Mouse (Mus musculus) embryonic facial prominence, embryonic 14.5 days (tissue): ENCODE measurements around the gene Fggy. TPM values are rescaled to one million over a fixed set of nuclear protein-coding genes. Genes with fewer than 3 reads are reported as not detected.
A peak's percentile ranks its signal among the peaks of the same experiment; 100 is the strongest.

Source experiments
- ATAC-seq: fragments of 200-750 bp; cut with Nextera tagmentation; 2 replicates; pipeline ENCODE4 v1.8.0; 2017; ENCODE audit warnings: low read depth, moderate number of reproducible peaks, moderate TSS enrichment
- DNase-seq: peaks from one replicate; pipeline ENCODE4 v3.0.0-alpha.2; 2015; ENCODE audit warnings: low spot score
- H3K27ac ChIP-seq: fragments of 300-500 bp; sonication (generic); replicated peaks from 2 replicates; pipeline ENCODE4 v1.5.1; 2014; ENCODE audit warnings: low read depth, mild to moderate bottlenecking, low read length, moderate library complexity
- H3K27me3 ChIP-seq: fragments of 300-500 bp; sonication (generic); replicated peaks from 2 replicates; pipeline ENCODE4 v1.6.1; 2014; ENCODE audit warnings: low read length; ENCODE audit not compliant: control insufficient read depth, insufficient read depth
- H3K36me3 ChIP-seq: fragments of 300-500 bp; sonication (generic); 2 replicates; pipeline ENCODE4 v1.6.1; 2014; ENCODE audit warnings: low read length, mixed read lengths; ENCODE audit not compliant: control insufficient read depth, insufficient read depth
- H3K4me1 ChIP-seq: fragments of 300-500 bp; sonication (generic); 2 replicates; pipeline ENCODE4 v1.6.1; 2014; ENCODE audit warnings: antibody characterized with exemption, low read length; ENCODE audit not compliant: control insufficient read depth, insufficient read depth
- H3K4me2 ChIP-seq: fragments of 300-500 bp; sonication (generic); 2 replicates; pipeline ENCODE4 v1.6.1; 2014; ENCODE audit warnings: low read depth, mild to moderate bottlenecking, low read length, moderate library complexity, mixed read lengths
- H3K4me3 ChIP-seq: fragments of 300-500 bp; sonication (generic); 2 replicates; pipeline ENCODE4 v1.5.1; 2014; ENCODE audit warnings: low read depth, mild to moderate bottlenecking, low read length
- H3K9ac ChIP-seq: fragments of 300-500 bp; sonication (generic); 2 replicates; pipeline ENCODE4 v1.6.1; 2014; ENCODE audit warnings: low read depth, mild to moderate bottlenecking, low read length, moderate library complexity, mixed read lengths
- H3K9me3 ChIP-seq: fragments of 300-500 bp; sonication (generic); 2 replicates; pipeline ENCODE4 v1.6.1; 2016; ENCODE audit warnings: low read length; ENCODE audit not compliant: control insufficient read depth
- WGBS: fragments of 180-500 bp; shearing (Covaris S2); extraction: QIAGEN DNeasy Blood & Tissue Kit; methylation state at CpG from one replicate; pipeline ENCODE4 v1.1.7; 2014; 5-methylcytosine and 5-hydroxymethylcytosine counted together
- polyA plus RNA-seq: library from polyadenylated mRNA; unstranded; fragments of >200 nt; fragmentation: Nextera tagmentation; extraction: Ambion mirVana; gene quantifications from 2 replicates; pipeline ENCODE4 v1.2.1, GENCODE M21; 2014

Gene Fggy
- polyA plus RNA-seq, 1 experiment from 2014 or later = 8.8 TPM

DNA sequence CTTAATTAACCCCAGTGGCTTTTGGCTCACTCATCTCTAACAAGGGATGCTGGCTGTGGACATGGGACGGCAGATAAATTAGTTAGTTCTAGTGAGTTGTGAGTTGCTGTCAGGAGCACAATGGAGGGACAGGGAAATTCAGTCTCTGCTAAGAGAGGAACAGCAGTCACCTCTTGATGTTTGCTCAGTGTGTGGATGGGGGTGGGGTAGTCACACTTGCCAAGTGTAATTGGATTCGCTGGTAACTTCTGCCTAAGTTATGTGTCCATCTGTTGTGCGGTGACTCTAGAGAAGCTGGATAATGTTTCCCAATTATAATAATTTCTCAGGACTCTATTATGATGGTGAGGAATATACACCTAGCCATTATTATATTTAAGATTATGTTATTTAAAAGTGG lies 107.0 kb downstream of the Fggy start:
- Histone ChIP-seq H3K4me2 (no peak overlapping the region), H3K9me3 (no peaks in the 10 kb centered on the region), H3K4me1 (no peaks in the 10 kb centered on the region; the same call in 1 of the 2 replicates), H3K27ac (no peak overlapping the region), H3K36me3 (no peaks in the 10 kb centered on the region), H3K27me3 (no peaks in the 10 kb centered on the region), H3K4me3 (no peak overlapping the region), H3K9ac (no peak overlapping the region)
- DNase-seq (no peak), ATAC-seq (peak; percentile 72)
- WGBS = 58% methylated on average over 3 of the region's 3 CpGs

GRCm38 (mm10) chr4:95666284-95666889 lies 109.1 kb downstream of the Fggy start:
- H3K36me3 ChIP-seq = no peaks in the 10 kb centered on the region
- no peak overlapping the region for H3K9ac ChIP-seq
- no peak overlapping the region for H3K4me3 ChIP-seq
- H3K9me3 ChIP-seq = no peaks in the 10 kb centered on the region
- DNase-seq (no peak), ATAC-seq (no peak)
- H3K27me3 ChIP-seq = no peaks in the 10 kb centered on the region
- H3K27ac ChIP-seq = no peak overlapping the region; the same call in 1 of the 2 replicates
- no peak overlapping the region for H3K4me2 ChIP-seq
- WGBS = 63% methylated on average over 7 of the region's 7 CpGs
- H3K4me1 ChIP-seq = no peaks in the 10 kb centered on the region; the same call in 1 of the 2 replicates

GRCm38 (mm10) chr4:95666896-95667295 lies 109.6 kb downstream of the Fggy start:
- H3K27ac ChIP-seq = no peak overlapping the region
- ATAC-seq (no peak), DNase-seq (no peak)
- H3K4me2 ChIP-seq = no peak overlapping the region
- no peak overlapping the region for H3K4me3 ChIP-seq
- H3K36me3 ChIP-seq = no peaks in the 10 kb centered on the region
- no peak overlapping the region for H3K9ac ChIP-seq
- H3K4me1 ChIP-seq = no peaks in the 10 kb centered on the region; the same call in 1 of the 2 replicates
- no peaks in the 10 kb centered on the region for H3K9me3 ChIP-seq
- 88% methylated on average over 2 of the region's 2 CpGs for WGBS
- H3K27me3 ChIP-seq = no peaks in the 10 kb centered on the region

DNA sequence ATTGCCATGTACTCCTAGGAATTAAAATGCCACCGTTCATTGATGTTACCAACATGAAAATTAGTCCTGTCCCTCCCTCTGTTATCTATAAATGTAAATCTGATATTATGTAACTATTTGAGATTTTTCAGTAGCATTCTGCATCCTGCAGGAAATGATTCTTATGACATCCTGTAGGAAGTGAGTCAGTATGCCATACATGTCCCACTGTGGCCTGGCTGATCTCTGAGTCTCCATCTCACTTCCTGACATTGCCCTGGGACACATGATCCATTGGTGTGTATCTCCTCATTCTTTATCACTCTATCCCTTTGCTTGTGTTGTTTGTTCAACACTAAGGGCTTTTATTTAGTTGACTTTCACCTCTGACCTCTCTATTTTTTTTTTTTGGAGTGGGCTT lies 110.3 kb downstream of the Fggy start:
- no peaks in the 10 kb centered on the region for H3K9me3 ChIP-seq
- no peak overlapping the region for H3K4me2 ChIP-seq
- DNase-seq = no peak
- no peak overlapping the region for H3K27ac ChIP-seq
- H3K36me3 ChIP-seq = no peaks in the 10 kb centered on the region
- H3K27me3 ChIP-seq = no peaks in the 10 kb centered on the region
- H3K4me3 ChIP-seq = no peak overlapping the region
- 80% methylated on average over 1 of the region's 1 CpGs for WGBS
- ATAC-seq = no peak
- H3K4me1 ChIP-seq = no peaks in the 10 kb centered on the region; the same call in 1 of the 2 replicates
- H3K9ac ChIP-seq = no peak overlapping the region

DNA sequence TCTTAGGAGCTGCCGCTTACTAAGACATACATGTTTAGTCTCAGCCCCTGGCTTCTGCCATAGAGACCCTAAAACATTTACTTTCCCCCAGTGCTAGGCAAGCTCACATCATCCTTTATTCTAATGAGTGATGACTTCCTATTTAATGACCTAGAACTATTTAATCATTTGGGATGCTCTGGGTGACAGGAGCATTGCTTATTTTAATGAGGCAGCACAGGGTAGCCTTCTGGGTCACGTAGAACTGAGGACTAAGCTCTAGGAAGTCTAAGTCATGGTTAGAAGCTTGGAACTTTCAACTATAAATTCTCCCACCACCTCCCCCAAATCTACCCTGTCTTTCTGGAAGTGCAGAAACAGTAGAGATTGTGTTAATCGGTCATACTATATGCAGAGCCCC lies 111.2 kb downstream of the Fggy start:
- Histone ChIP-seq H3K4me1 (no peaks in the 10 kb centered on the region; the same call in 1 of the 2 replicates), H3K9ac (no peak overlapping the region), H3K4me2 (no peak overlapping the region), H3K27ac (no peak overlapping the region), H3K36me3 (no peaks in the 10 kb centered on the region), H3K27me3 (no peaks in the 10 kb centered on the region), H3K9me3 (no peaks in the 10 kb centered on the region), H3K4me3 (no peak overlapping the region)
- DNase-seq (no peak), ATAC-seq (no peak)
- 87% methylated on average over 3 of the region's 3 CpGs for WGBS

DNA sequence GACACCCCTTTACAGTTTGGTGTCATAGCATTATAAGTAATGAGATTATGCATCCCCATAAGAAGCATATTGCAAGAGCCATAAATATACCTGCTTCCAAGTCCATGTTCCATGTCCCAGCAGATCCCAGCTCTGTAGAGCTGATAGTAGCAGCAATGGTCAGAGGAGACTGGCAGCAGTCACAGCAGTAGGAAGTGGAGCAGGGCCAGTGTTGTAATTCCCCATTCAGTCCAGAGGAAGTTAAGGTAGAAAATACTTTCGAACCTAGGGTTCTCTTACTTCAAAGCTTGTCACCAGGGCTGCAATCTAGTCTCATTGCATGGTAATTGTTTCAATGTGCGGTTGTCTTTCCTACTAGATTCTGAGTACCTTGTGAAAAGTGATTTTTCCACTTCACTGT lies 112.0 kb downstream of the Fggy start:
- 34% methylated on average over 2 of the region's 2 CpGs for whole genome bisulfite sequencing
- H3K4me2 ChIP-seq = no peak overlapping the region
- no peak for ATAC-seq
- no peaks in the 10 kb centered on the region for H3K9me3 ChIP-seq
- no peaks in the 10 kb centered on the region; the same call in 1 of the 2 replicates for H3K4me1 ChIP-seq
- H3K36me3 ChIP-seq = no peaks in the 10 kb centered on the region
- no peak for DNase-seq
- H3K4me3 ChIP-seq = no peak overlapping the region
- no peak overlapping the region for H3K27ac ChIP-seq
- H3K27me3 ChIP-seq = no peaks in the 10 kb centered on the region
- H3K9ac ChIP-seq = no peak overlapping the region

DNA sequence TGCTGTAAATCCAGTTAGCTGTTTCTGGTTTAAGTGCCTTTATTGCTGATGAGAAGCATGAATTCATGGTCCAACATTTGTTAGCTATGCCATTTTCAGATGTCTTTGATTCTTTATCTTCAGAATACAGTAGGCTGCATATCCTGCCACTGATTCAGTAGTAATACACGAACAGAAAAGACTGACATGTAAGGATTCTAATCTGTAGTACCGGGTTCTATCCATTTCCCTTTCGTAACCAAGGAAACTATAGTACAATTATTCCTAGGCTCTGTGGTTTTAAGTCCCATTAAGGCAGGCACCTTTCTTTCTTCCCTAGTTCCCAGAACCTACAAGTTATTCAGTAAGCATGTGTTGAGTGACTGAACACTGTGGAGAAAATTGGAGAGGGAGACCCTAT lies 113.3 kb downstream of the Fggy start:
- no peak for DNase-seq
- 76% methylated on average over 3 of the region's 3 CpGs for WGBS
- H3K36me3 ChIP-seq = no peaks in the 10 kb centered on the region

DNA sequence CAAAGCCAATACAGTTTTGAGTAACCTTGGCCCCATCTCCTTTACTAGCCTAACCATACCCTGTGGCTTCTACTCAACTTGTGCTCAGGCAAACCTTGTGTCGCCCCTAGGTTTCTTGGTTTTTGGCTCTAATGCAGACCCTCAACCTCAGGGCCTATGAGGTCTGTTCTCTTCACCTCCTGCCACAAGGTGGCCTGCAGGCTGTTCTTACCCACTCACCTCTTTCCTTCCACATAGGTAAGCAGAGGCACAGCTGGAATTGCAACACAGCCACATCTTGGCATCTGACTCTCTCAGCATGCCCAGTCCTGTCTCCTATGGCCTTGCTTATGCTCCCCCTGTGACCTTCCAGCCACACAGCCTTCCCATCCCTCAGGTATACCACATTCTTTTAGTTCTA lies 114.7 kb downstream of the Fggy start:
- H3K9me3 ChIP-seq = no peaks in the 10 kb centered on the region
- no peak overlapping the region for H3K4me3 ChIP-seq
- H3K9ac ChIP-seq = no peak overlapping the region
- no peak for DNase-seq
- H3K27me3 ChIP-seq = no peaks in the 10 kb centered on the region
- no peak overlapping the region for H3K4me2 ChIP-seq
- 92% methylated on average over 1 of the region's 1 CpGs for WGBS
- no peaks in the 10 kb centered on the region for H3K4me1 ChIP-seq
- no peak for ATAC-seq
- H3K36me3 ChIP-seq = no peaks in the 10 kb centered on the region
- H3K27ac ChIP-seq = no peak overlapping the region

More for the DNA sequence above, 113.3 kb downstream of the Fggy start:
- Histone ChIP-seq H3K9me3 (no peaks in the 10 kb centered on the region), H3K27ac (no peak overlapping the region), H3K4me3 (no peak overlapping the region), H3K4me1 (no peaks in the 10 kb centered on the region; the same call in 1 of the 2 replicates), H3K27me3 (no peaks in the 10 kb centered on the region), H3K4me2 (no peak overlapping the region), H3K9ac (no peak overlapping the region)
- ATAC-seq = no peak

GRCm38 (mm10) chr4:95676390-95676789 lies 119.1 kb downstream of the Fggy start:
- Histone ChIP-seq H3K36me3 (no peaks in the 10 kb centered on the region), H3K4me3 (no peak overlapping the region), H3K27me3 (no peaks in the 10 kb centered on the region), H3K4me1 (peaks cover 6% of the 10 kb centered on the region; the same call in 1 of the 2 replicates), H3K4me2 (no peak overlapping the region), H3K9me3 (no peaks in the 10 kb centered on the region), H3K9ac (no peak overlapping the region), H3K27ac (no peak overlapping the region)
- no peak for ATAC-seq
- peak; percentile 71 for DNase-seq
- whole genome bisulfite sequencing = 59% methylated on average over 2 of the region's 2 CpGs
